Mouse (Mus musculus): ENCODE results near the gene Pgbd5. TPM values are rescaled to one million over a fixed set of nuclear protein-coding genes. Genes with fewer than 3 reads are reported as not detected.
A peak's percentile ranks its signal among the peaks of the same experiment; 100 is the strongest.

Pgbd5 gene
- total and polyA plus RNA-seq, 3 experiments: 0.43 to 0.98 (median 0.55) TPM

GRCm38 (mm10) chr8:124394951-124395350 is 44.5 kb downstream of the Pgbd5 start:
- Histone ChIP-seq H3K27ac (no peak overlapping the region), H3K4me1 (ENCODE audit: control insufficient read depth, insufficient read depth, low read length) (no peaks in the 10 kb centered on the region), H3K27me3 (ENCODE audit: control insufficient read depth, insufficient read depth, low read length) (no peaks in the 10 kb centered on the region), H3K79me2 (replicated peaks; ENCODE audit: control insufficient read depth, insufficient read depth, low read length) (no peaks in the 10 kb centered on the region), H3K36me3 (ENCODE audit: control insufficient read depth, insufficient read depth, low read length) (no peaks in the 10 kb centered on the region), H3K4me3 (no peak overlapping the region), H3K9ac (ENCODE audit: low read depth, low read length) (no peak overlapping the region)
- TF ChIP-seq EP300 (IDR thresholded peaks at IDR 0.05; ENCODE audit: insufficient read depth, low read depth, low read length) (no peak), CTCF (IDR thresholded peaks at IDR 0.05) (no peak), POLR2A (IDR thresholded peaks at IDR 0.05; ENCODE audit: insufficient read depth, low read depth, low read length) (no peak)
- WGBS: 82% methylated on average over 7 of the region's 7 CpGs
- no peak for DNase-seq
- intact Hi-C loops (cut with DNase I): loop anchor here (5.0 kb wide), 1 partner anchor 177 kb away; no protein-coding TSS in a partner anchor

DNA sequence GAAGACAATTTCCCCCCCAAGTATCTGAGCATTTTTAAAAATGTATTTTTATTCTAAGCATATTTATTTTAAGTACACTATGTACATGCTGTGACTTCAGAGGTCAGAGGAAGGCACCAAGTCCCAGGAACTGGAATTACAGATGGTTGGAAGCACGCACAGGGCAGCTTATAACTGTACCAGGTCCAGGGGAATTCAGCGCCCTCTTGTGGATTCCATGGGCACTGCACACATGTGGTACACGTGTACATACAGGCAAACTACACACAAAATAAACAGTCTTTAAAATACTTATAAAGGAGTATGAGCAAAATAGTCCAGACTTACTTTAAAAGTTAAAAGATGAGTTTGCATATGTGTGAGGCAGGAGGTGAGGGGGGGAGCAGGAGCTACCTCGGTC is 45.5 kb downstream of the Pgbd5 start:
- intact Hi-C loops (cut with DNase I): no loop called here
- no peaks in the 10 kb centered on the region for H3K4me1 ChIP-seq (ENCODE audit: control insufficient read depth, insufficient read depth, low read length)
- H3K9ac ChIP-seq (ENCODE audit: low read depth, low read length): no peak overlapping the region
- TF ChIP-seq EP300 (IDR thresholded peaks at IDR 0.05; ENCODE audit: insufficient read depth, low read depth, low read length): no peak
- TF ChIP-seq CTCF (IDR thresholded peaks at IDR 0.05): peak; percentile 34
- TF ChIP-seq POLR2A (IDR thresholded peaks at IDR 0.05; ENCODE audit: insufficient read depth, low read depth, low read length): no peak
- no peaks in the 10 kb centered on the region for H3K36me3 ChIP-seq (ENCODE audit: control insufficient read depth, insufficient read depth, low read length)
- H3K27ac ChIP-seq: no peak overlapping the region
- H3K27me3 ChIP-seq (ENCODE audit: control insufficient read depth, insufficient read depth, low read length): no peaks in the 10 kb centered on the region
- no peak overlapping the region for H3K4me3 ChIP-seq
- DNase-seq: no peak
- H3K79me2 ChIP-seq (replicated peaks; ENCODE audit: control insufficient read depth, insufficient read depth, low read length): no peaks in the 10 kb centered on the region
- WGBS: 75% methylated on average over 4 of the region's 4 CpGs

DNA sequence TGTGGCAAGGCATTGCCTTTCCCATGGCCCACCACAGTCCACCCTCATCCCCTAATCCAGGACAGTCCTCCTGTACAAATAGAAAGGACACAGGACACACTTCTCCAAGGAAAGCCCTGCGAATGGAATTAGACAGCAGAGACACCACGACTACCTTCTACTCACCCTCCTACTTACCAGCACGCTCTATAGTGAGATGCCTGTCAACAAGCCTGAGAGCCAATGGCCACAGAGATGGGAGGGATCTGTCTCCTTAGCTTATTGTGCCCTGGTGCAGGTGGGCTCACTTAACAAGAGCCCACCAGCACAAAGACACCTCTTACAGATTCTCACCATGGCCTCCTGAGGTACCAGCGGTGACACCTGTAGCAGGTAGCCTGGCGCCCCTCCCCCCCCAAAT is 46.4 kb downstream of the Pgbd5 start:
- Histone ChIP-seq H3K27ac (no peak overlapping the region), H3K36me3 (ENCODE audit: control insufficient read depth, insufficient read depth, low read length) (no peaks in the 10 kb centered on the region), H3K27me3 (ENCODE audit: control insufficient read depth, insufficient read depth, low read length) (no peaks in the 10 kb centered on the region), H3K4me3 (no peak overlapping the region), H3K4me1 (ENCODE audit: control insufficient read depth, insufficient read depth, low read length) (no peaks in the 10 kb centered on the region), H3K79me2 (replicated peaks; ENCODE audit: control insufficient read depth, insufficient read depth, low read length) (no peaks in the 10 kb centered on the region), H3K9ac (ENCODE audit: low read depth, low read length) (no peak overlapping the region)
- intact Hi-C loops (cut with DNase I): no loop called here
- TF ChIP-seq EP300 (IDR thresholded peaks at IDR 0.05; ENCODE audit: insufficient read depth, low read depth, low read length): no peak
- no peak for TF ChIP-seq CTCF (IDR thresholded peaks at IDR 0.05)
- TF ChIP-seq POLR2A (IDR thresholded peaks at IDR 0.05; ENCODE audit: insufficient read depth, low read depth, low read length): no peak
- no peak for DNase-seq
- WGBS: 63% methylated on average over 5 of the region's 5 CpGs

- Histone ChIP-seq H3K4me3 (no peak overlapping the region), H3K27ac (no peak overlapping the region), H3K36me3 (ENCODE audit: control insufficient read depth, insufficient read depth, low read length) (no peaks in the 10 kb centered on the region), H3K9ac (ENCODE audit: low read depth, low read length) (no peak overlapping the region), H3K4me1 (ENCODE audit: control insufficient read depth, insufficient read depth, low read length) (no peaks in the 10 kb centered on the region), H3K79me2 (replicated peaks; ENCODE audit: control insufficient read depth, insufficient read depth, low read length) (no peaks in the 10 kb centered on the region), H3K27me3 (ENCODE audit: control insufficient read depth, insufficient read depth, low read length) (no peaks in the 10 kb centered on the region)
- DNase-seq: no peak
- WGBS: 64% methylated on average over 10 of the region's 10 CpGs
- TF ChIP-seq EP300 (IDR thresholded peaks at IDR 0.05; ENCODE audit: insufficient read depth, low read depth, low read length): no peak
- no peak for TF ChIP-seq CTCF (IDR thresholded peaks at IDR 0.05)
- no peak for TF ChIP-seq POLR2A (IDR thresholded peaks at IDR 0.05; ENCODE audit: insufficient read depth, low read depth, low read length)
- intact Hi-C loops (cut with DNase I): no loop called here
Observed at GRCm38 (mm10) chr8:124392271-124393012, 47.0 kb downstream of the Pgbd5 start.

DNA sequence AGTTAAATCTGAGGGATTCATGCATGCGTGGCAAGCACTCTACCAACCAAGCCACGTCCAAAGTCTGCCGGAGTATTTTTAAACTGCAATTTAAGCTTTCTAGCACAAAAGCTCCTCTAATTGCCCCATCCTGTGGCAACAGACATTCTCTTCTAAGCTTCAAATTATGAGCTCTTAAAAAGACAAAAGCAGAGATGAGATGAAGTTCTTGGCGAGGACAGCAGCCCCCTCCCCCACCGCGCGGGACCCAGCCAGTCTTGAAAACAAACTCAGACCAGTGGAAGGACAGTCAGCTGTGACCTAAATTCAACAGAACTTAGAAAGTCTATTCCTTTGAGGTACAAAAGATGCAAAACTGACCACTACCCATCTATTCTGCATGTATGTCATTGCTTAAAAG is 48.3 kb downstream of the Pgbd5 start:
- intact Hi-C loops (cut with DNase I): no loop called here

GRCm38 (mm10) chr8:124389495-124389894 is 50.0 kb downstream of the Pgbd5 start:
- Histone ChIP-seq H3K27me3 (ENCODE audit: control insufficient read depth, insufficient read depth, low read length) (no peaks in the 10 kb centered on the region), H3K79me2 (replicated peaks; ENCODE audit: control insufficient read depth, insufficient read depth, low read length) (no peaks in the 10 kb centered on the region), H3K27ac (no peak overlapping the region), H3K4me3 (no peak overlapping the region), H3K4me1 (ENCODE audit: control insufficient read depth, insufficient read depth, low read length) (no peaks in the 10 kb centered on the region), H3K36me3 (ENCODE audit: control insufficient read depth, insufficient read depth, low read length) (no peaks in the 10 kb centered on the region), H3K9ac (ENCODE audit: low read depth, low read length) (no peak overlapping the region)
- TF ChIP-seq POLR2A (IDR thresholded peaks at IDR 0.05; ENCODE audit: insufficient read depth, low read depth, low read length) (no peak), EP300 (IDR thresholded peaks at IDR 0.05; ENCODE audit: insufficient read depth, low read depth, low read length) (no peak), CTCF (IDR thresholded peaks at IDR 0.05) (no peak)
- DNase-seq: no peak
- 80% methylated on average over 11 of the region's 11 CpGs for WGBS
- intact Hi-C loops (cut with DNase I): no loop called here

More for the DNA sequence above, 48.3 kb downstream of the Pgbd5 start:
- WGBS: 86% methylated on average over 7 of the region's 7 CpGs
- H3K36me3 ChIP-seq (ENCODE audit: control insufficient read depth, insufficient read depth, low read length): no peaks in the 10 kb centered on the region
- no peak overlapping the region for H3K4me3 ChIP-seq
- H3K9ac ChIP-seq (ENCODE audit: low read depth, low read length): no peak overlapping the region
- DNase-seq: no peak
- no peak overlapping the region for H3K27ac ChIP-seq
- no peaks in the 10 kb centered on the region for H3K27me3 ChIP-seq (ENCODE audit: control insufficient read depth, insufficient read depth, low read length)
- no peak for TF ChIP-seq EP300 (IDR thresholded peaks at IDR 0.05; ENCODE audit: insufficient read depth, low read depth, low read length)
- TF ChIP-seq POLR2A (IDR thresholded peaks at IDR 0.05; ENCODE audit: insufficient read depth, low read depth, low read length): no peak
- no peak for TF ChIP-seq CTCF (IDR thresholded peaks at IDR 0.05)
- no peaks in the 10 kb centered on the region for H3K4me1 ChIP-seq (ENCODE audit: control insufficient read depth, insufficient read depth, low read length)
- no peaks in the 10 kb centered on the region for H3K79me2 ChIP-seq (replicated peaks; ENCODE audit: control insufficient read depth, insufficient read depth, low read length)
